Mouse (Mus musculus): ENCODE data around the gene Zfp235. TPM values are rescaled to one million over a fixed set of nuclear protein-coding genes. Genes with fewer than 3 reads are reported as not detected.

Zfp235 gene
- 10 to 100 TPM; 19.7 to 23.1 TPM for total RNA-seq (2021)

DNA sequence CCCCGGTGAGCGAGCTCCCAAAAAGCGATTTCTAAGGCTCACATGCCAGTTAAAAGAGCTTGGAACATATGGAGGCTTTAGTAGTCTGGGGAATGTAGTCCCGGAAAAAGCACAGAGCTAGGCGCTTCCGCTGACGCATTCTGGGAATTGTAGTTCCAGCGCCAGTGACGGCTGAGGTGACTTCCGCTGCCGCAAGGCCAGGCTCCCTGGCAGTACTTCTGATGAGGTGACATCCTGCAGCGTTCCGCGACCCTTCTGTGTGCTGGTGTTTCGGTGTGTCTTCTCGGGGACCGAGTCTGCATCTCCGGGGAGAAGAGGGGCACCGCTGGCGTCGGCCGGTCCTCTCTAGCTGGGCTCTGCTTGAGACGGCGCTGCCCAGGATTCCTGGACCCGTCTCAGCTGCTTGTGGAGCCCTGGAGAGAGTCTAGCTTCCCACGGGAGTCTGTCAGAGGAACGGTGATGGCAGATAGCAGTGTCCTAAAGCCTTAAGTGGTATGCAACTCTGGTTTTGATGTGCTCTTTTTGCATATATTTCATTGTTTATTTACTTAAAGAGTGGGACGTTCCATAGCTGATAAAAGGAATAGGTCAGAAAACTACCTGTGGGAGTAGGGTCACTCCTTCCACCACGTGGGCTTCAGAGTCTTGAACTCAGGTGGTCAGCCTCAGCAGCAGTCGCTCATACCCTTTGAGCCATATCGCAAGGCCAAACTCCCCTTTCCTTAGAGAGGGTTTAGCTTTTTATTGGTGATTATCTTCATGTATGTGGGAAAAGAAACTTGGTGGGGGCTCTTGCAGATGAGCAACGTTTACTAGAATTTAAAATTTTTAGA is at the start of gene Zfp235:
TSS of gene Zfp235 (plus strand) at position 174 of the 833 bp plus-strand sequence.
- DNase-seq (ENCODE audit: extremely low spot score in 1 of 2, low spot score in 1 of 2), result peak; percentile 72 to 79

DNA sequence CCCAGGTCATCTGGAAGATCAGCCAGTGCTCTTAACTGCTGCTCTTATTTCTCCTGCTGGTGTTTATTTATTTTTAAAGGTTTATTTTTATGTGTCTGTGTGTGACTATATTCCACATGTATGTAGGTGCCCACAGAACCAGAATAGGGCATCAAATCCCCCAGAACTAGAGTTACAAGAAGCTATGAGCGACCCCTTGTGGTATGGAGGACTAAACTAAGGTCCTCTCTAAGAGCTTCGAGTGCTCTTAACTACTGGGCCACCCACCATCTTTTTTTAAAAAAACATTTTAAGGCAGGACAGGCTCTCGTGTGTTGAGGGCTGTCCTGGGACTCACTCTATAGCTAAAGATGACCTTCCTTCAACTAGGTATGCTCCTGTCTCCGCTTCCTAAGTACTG is 47.1 kb upstream of the Zfp235 start:
- DNase-seq (ENCODE audit: extremely low spot score in 1 of 2, low spot score in 1 of 2), result no peak

DNA sequence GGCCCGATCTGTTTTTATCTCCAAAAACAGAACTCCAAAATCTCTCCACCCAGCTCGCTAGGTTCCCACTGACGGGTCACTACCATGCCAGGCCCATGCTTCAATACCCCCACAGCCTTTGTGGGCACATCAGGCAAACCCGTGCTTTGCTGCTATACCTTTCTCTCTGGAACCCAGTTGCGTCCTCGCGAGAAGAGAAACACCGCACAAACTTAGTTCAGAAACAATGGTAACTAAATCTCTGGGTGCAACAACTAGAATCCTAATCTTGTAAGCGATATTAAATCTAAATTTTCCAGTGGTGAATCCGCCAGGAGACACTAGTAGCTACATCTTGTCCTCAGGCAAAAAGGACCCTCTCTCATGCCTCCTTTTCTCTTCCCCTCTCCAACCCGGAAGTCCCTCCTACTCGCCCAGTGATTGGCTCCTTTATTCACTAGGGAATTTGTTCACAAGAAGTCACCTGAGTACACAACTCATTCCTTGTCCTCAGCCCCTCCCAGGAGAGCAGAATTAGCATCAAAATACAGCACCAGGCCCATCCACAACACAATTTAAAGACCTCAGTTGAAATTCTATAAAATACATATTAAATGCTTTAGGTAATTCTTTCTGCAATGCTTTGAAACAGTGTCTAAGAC is 46.4 kb upstream of the Zfp235 start:
- DNase-seq (ENCODE audit: extremely low spot score in 1 of 2, low spot score in 1 of 2), result no peak

DNA sequence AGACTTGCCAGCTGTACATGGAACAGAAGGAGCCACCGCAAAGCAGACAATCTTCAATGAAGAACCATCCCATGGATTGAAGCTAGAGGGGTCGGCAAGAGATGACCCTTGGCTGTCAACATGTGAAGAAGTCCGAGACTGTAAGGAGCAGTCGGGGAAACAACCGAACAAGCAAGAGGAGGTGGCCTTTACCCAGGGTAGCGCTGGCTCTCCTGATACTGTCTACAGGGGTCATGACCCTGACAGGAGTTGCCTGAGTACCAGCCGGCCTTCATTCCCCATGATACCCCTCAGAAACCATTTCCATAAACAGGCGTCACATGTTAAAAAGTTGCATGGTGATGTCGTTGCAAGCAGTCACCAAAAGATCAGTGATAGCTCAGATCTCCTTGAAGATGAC is 29.6 kb upstream of the Zfp235 start:
- DNase-seq (ENCODE audit: extremely low spot score in 1 of 2, low spot score in 1 of 2), result no peak

DNA sequence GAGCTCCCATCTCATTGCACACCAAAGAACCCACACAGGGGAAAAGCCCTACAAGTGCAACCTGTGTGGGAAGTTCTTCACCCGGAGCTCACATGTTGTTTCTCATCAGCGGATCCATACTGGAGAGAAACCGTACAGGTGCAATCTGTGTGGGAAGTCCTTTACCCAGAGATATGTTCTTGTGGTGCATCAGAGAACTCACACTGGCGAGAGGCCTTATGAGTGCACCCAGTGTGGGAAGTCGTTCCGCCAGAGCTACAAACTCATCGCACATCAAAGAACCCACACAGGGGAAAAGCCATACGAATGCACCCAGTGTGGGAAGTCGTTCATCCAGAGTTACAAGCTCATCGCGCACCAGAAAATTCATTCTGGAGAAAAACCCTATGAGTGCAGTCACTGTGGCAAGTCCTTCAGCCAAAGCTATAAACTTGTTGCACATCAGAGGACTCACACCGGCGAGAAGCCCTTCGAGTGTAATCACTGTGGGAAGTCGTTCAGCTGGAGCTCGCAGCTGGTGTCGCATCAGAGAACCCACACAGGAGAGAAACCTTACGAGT is 28.7 kb upstream of the Zfp235 start:
- no peak for DNase-seq (ENCODE audit: extremely low spot score in 1 of 2, low spot score in 1 of 2)

DNA sequence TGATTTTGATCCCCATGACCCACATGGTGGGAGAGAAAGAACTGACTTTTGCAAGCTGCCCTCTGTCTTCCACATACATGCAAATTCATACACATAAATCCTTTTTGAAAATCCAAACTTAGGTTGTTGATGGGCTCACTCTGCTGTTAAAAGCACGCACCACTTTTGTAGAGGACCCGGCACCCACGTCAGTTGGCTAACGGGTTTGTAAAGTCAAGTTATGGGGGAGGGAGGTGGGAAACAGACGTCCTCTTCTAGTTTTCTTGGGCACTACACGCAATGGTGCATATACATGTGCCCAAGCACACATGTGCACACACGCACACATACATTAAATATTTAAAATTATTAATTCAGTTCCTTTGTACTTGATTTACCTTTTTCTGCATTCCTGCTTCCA is 23.1 kb upstream of the Zfp235 start:
- no peak for DNase-seq (ENCODE audit: extremely low spot score in 1 of 2, low spot score in 1 of 2)

DNA sequence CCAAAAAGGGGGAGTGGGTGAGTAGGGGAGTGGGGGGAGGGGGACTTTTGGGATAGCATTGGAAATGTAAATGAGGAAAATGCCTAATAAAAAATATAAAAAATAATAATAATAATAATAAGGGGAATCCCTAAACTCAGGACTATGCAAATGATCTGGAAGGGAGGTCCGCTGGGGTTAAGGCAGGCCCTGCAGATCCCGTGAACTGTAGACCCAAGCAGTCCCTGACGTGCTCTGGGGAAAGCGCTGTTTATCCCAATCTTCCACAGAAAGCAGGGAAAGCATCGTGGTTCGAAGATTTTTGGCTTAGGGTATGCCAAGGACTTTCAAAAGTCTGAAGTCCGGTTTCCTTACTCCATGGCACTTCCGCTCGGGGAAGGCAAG is 22.2 kb upstream of the Zfp235 start:
- no peak for DNase-seq (ENCODE audit: extremely low spot score in 1 of 2, low spot score in 1 of 2)

DNA sequence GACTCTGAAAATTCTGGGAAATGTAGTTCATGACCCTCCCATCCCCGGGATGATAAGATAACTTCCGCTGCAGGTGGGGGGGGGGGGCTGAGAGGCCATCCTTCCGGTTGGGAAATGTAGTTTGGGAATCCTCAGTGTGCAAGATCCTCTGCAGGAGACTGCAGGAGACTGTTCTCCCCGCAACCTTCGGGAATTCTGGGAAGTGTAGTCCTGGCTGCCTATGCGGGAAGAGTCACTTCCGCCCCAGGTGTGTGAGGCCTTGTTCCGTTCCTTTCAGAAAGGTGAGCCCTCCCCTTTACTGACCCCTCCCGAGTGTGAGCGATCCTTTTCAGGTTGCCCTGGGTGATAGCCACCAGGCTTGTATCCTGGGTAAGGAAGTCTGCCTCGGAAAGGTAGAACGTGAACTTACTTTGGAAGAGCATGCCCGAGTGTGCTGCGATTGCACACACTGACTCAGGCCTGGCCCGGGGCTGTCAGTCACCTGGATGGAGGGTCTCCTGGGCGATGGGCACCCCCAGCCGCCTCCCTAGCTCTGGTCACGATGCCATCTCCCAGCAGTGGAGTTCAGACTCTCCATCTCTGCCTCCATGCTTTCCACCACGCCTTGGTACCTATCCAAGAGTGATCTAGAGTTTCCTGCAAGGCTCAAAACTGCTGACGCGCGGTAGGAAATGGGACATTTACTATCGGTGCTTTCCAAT is 21.7 kb upstream of the Zfp235 start, which contains the start of gene Zfp112:
TSS of gene Zfp112 (plus strand) at position 159 of the 701 bp plus-strand sequence.
- DNase-seq (ENCODE audit: extremely low spot score in 1 of 2, low spot score in 1 of 2), result peak; percentile 60 to 61

DNA sequence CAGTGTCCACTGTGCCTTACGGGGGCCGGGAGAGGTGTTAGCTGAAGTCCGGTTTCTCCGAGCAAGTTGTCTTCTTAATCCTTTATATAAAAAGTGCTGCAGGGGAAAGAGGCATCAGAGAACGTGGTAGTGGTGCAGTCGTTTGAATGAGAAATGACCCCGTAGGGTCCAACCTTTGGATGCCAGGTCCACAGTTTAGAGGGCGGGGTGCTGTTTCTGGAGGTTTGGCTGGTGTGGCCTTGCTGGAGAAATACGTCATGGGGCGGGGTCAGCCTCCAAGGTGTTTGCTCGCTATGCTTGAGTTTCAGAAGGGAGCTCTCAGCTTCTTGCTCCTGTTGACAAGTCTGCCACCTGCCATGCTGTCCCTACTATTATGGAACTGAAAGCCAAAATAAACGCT is 21.0 kb upstream of the Zfp235 start:
- DNase-seq (ENCODE audit: extremely low spot score in 1 of 2, low spot score in 1 of 2), result peak in 1 of 2 experiments; percentile 22

DNA sequence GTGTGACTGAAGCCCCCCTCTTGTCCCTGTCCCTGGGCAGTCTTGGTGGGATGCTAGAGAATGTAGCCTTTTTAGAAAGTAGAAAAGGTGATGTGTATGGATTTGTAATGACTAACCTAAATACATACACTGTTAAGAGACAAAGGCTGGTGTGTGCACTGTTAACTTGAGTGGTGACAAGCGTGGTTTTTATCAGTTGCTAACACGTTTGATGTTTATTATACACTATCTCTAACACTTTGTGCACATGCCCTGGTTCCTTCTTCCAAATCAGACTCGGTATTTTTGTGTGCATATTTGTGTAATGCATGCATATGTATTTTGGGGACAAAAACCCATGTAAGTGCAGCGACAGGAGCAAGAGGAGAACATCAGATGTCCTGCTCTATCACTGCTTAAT is 17.3 kb upstream of the Zfp235 start:
- no peak for DNase-seq (ENCODE audit: extremely low spot score in 1 of 2, low spot score in 1 of 2)

DNA sequence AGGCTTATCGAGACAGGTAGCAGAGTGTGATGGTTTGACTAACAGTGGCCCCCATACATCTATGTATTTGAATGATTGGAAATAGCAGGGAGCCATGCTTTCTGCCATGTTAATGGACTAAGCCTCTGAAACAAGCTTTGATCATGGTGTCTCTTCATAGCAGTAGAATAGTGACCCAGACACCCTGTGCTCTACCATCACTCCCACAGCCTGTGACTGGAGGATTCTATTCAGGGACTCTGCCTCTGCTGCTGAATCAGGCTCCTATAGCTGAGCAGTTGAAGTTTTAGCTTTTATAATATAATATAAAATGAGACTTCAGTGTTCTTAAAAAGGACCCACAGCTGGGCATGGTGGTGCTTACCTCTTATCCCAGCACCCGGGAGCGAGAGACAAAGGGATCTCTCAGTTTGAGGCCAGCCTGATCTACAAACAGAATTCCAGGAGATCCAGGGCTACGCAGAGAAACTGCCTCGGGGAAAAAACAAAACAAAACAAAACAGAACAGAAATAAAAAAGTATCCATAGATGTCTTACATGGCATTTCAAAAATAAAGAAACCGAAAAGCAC is 459 bp upstream of the Zfp235 start:
- DNase-seq (ENCODE audit: extremely low spot score in 1 of 2, low spot score in 1 of 2), result no peak

DNA sequence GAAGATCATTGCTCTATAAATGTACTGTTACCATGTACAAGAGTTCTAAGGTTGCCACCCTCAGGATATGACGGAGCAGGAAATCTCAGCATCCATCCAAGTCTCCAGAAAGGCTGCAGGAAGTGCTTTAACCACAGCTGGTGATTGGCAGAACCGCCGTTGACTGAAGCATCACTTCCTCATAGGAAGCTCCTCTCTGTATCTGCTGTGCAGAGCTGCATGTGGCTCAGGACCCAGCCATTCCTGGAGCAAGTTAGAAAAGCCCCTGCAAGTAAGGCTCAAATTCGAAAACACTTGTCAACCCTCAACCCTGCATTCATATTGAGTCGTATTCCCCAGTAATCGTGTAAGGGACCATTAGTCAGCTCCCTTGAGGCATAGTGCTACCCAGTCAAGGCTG is 8.6 kb downstream of the Zfp235 start:
- no peak for DNase-seq (ENCODE audit: extremely low spot score in 1 of 2, low spot score in 1 of 2)

DNA sequence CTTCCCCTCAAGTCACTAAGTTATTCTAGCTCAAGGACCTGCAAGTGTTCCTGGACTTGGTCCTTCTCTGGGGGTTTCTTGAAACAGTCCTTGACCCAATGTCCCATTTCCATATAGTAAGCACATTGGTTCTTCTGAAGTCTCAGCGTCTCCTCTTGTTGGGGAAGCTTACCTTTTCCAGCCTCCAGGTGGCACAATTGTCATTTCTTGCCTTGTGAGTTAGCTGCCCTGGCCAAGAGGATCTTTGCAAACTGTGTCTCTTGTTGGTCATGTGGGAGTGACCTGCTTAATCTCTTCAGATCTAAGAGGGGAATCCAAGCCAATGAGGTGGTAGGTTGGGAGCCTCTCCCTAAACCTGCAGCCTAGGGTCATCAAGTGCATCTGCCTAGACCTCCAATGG is 19.3 kb downstream of the Zfp235 start:
- no peak for DNase-seq (ENCODE audit: extremely low spot score in 1 of 2, low spot score in 1 of 2)

DNA sequence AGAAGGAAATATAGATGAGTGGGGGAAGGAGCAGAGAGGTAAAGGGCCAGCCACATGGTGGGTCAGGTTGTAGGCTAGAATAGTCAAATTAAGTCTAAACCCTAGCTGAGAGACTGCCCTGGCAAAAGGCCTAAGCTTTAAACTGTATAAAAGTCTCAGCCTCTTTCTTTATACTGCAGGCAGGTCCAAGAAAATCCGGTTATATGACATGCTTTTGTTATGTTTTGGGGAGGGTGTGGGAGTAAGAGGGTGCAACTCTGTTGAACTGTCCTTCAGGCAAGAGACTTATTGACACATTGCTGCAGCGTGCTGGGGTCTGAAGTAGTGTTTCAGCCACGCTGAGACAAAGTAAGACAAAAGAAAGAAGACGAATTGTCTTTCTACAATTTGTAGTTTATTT is 38.2 kb downstream of the Zfp235 start:
- no peak for DNase-seq (ENCODE audit: extremely low spot score in 1 of 2, low spot score in 1 of 2)

DNA sequence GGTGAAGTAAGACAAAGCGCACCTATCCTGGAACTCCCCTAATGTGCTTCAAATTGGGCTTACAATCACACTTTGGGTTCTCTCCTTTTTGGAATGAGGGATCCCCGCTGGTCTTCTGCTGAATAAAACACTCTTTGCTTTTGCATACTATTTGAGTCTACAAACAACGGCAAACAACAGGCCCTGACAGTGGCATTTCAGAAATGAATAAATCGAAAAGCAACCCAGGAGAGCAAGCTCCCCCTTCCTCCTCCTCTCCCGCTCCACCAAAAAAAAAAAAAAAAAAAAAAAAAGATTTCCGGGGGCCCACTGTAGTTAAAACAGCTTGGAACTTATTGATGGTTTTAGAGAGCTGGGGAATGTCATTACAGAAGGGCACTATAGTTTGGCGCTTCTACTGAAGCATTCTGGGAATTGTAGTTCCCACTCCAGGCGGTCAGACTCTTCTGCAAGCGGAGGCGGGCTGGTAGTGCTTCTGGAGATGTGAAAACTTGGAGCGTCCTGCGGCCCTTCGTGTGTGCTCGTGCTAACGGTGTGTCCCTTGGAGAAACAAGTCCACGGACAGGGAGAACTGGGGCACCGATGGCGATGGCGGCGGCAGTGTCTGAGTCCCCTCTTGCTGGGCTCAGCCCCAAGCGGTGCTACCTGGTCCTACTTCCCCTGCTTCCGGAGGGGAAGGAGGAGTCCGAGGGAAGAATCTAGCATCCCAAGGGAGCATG is 40.8 kb downstream of the Zfp235 start, which contains the start of gene Zfp114:
TSS of gene Zfp114 (plus strand) at position 443 of the 719 bp plus-strand sequence.
- peak; percentile 74 to 81 for DNase-seq (ENCODE audit: extremely low spot score in 1 of 2, low spot score in 1 of 2)

DNA sequence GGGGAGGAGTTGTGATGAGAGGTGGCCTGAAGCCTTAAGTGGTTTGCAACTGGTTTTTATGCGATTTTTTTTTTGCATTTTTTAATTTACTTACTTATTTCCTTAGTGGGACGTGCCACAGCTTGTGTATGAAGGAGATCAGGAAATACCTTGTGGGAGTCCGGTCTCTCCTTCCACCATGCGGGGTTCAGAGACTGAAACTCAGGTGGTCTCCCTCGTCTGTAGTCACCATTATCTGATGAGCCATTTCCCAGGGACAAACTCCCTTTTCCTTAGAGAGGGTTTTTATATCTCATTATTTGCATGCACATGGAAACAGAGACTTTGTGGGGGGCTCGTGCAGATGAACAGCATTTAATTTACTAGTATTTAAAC is 41.4 kb downstream of the Zfp235 start:
- DNase-seq (ENCODE audit: extremely low spot score in 1 of 2, low spot score in 1 of 2), result no peak

DNA sequence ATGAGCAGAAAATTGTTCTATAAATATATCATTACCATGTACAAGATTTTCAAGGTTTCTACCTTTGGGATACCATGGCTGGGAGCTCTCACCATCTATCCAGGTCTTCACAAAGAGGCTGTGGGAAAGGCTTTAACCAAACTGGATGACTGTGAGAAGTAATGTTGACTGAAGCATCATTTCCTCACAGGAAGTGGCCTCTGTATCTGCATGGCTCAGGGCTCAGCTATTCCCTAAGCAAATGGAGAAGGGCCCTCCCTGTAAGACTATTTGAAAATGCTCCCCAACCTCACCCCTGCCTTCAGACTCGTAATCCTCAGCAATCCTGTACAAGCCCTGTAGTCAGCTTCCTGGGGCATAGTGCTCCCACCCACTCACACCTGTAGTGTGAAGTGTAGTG is 53.6 kb downstream of the Zfp235 start:
- DNase-seq (ENCODE audit: extremely low spot score in 1 of 2, low spot score in 1 of 2), result no peak

DNA sequence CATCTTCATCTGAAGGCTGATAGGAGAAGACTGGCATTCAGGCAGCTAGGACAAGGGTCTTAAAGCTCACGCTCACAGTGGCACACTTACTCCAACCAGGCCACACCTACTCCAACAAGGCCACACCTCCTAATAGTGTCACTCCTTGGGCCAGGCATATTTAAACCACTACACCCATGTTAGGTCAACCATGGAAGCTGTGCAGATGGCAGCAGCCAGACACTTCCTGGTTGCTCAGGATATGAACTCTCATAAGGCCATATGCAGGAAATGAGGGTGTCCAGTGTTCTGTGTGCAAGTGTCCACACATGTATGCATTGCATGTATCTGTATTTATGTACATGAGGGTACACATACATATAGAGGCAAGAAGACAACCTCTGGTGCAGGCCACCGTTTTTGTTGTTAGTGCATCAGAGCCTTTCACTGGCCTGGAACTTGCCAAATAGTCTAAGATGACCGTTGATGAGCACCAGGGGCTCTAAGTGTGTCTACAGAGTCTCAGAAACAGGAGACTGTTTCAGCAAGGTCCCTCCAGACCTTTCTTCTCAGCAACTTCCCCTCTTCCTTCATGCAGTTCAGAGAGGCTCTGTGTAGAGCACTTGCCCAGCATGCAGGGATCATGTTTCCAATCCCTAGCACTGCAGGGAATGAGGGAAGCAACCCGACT is 55.1 kb downstream of the Zfp235 start:
- DNase-seq (ENCODE audit: extremely low spot score in 1 of 2, low spot score in 1 of 2), result no peak

DNA sequence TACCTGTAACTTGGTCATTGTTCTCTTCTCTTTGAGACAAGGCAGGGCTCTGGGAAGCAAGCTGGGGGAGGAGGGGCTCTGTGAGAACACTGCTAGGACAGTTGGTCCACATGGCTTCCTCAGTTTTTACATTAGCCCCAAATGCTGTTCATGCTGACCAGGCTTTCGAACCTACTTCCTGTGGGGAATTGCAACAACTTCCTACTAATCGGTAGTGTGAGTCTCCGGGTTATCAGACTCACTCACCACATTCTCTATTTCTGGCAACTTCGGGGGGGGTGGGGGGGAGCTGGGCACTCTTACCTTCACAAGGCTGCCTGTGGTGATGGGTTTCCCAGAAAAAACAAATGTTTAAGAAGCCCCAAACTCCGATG is 55.6 kb downstream of the Zfp235 start:
- no peak for DNase-seq (ENCODE audit: extremely low spot score in 1 of 2, low spot score in 1 of 2)

DNA sequence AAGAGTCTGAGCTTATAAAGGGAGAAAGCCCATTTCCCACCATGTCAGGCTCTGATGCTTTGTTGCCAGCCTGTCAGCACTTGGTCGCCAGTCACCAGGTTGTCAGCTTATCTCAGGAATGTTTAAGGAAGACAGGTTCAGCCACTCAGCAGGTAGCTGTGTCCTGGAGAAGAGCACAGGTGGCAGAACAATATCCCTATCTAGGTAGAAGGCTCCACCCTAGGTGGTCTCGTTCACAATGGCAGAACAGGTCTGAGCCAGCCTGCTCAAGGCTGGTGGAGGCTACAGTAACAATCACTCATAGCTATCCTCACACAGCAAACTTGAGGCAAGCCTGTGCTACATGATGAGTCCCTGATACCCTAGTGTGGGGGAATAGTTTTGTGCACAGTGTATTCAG is 57.4 kb downstream of the Zfp235 start:
- no peak for DNase-seq (ENCODE audit: extremely low spot score in 1 of 2, low spot score in 1 of 2)

Measured in layer of hippocampus, postnatal 25 days (tissue).